Mouse (Mus musculus): Measurements from ENCODE around the gene Enho. TPM values are rescaled to one million over a fixed set of nuclear protein-coding genes. Genes with fewer than 3 reads are reported as not detected.
"Not testable (repeated sequence)": the region's sequence is repeated elsewhere in the genome, so short reads cannot be mapped to it uniquely, and the experiment has no call there.

Gene Enho
- 5.8 and 12.7 TPM in 2 replicates for total RNA-seq (2014; rRNA removed; ENCODE audit: low replicate concordance)
- 4.0 and 4.3 TPM in 2 replicates for polyA plus RNA-seq (2015; fragmentation: Nextera tagmentation; extraction: Ambion mirVana)

DNA sequence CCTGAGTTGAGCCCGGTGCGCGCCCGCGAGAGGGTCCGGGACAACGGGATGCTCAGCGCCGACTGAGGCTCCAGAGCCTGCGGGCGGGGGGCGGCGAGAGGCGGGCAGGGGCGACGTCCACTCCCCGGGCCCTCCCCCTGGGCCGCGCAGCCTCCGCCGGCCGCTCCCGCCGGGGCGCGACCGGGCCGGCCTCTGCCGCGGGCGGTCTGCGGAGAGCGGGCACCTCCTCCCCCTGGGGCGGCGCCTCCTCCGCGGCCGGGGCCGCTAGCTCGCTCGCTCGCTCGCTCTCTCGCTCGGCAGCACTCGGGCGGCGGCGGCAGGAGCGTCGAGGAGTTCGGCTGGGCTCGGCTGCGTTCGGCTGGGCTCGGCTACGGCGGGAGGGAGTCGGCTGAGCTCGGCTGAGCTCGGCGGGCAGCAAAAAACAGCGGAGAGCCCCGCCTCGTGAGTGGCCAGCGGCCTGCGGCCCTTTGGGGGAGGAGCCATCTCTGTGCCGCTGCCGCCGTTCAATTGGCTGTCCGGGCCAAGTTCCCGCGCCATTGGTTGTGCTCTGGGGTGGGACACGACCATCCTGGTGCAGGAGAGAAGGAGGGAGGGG, at the start of gene Enho:
TSS of gene Enho (minus strand) at position 412 of the 595 bp plus-strand sequence.
- Histone ChIP-seq H3K4me1 (ENCODE audit: control insufficient read depth, insufficient read depth) (peaks cover 8% of the 10 kb centered on the region; the same call in 1 of the 2 replicates), H3K9me3 (replicated peaks; ENCODE audit: control insufficient read depth, low read length) (no peaks in the 10 kb centered on the region), H3K4me3 (ENCODE audit: low read depth, low read length) (peak within 1 kb of the TSS; percentile 62), H3K27me3 (ENCODE audit: control insufficient read depth, insufficient read depth, low read length) (peaks cover 18% of the 10 kb centered on the region; the same call in 1 of the 2 replicates), H3K36me3 (replicated peaks; ENCODE audit: control insufficient read depth, insufficient read depth, low read length) (no peaks in the 10 kb centered on the region), H3K9ac (replicated peaks; ENCODE audit: low read depth, low read length) (peak within 1 kb of the TSS; percentile 68), H3K27ac (ENCODE audit: low read depth) (peak within 1 kb of the TSS; percentile 19; the same call in 1 of the 2 replicates), H3K4me2 (ENCODE audit: low read depth, low read length) (peak within 1 kb of the TSS; percentile 92)
- WGBS: under 1% methylated on average over 73 of the region's 74 CpGs
- ATAC-seq (ENCODE audit: insufficient read depth, low read depth) (peak; percentile 91), DNase-seq (ENCODE audit: low spot score) (peak; percentile 92)
- TF ChIP-seq CTCF (IDR thresholded peaks at IDR 0.05; ENCODE audit: low read depth): no peak
- TF ChIP-seq EP300 (IDR thresholded peaks at IDR 0.05; ENCODE audit: low read depth): no peak

DNA sequence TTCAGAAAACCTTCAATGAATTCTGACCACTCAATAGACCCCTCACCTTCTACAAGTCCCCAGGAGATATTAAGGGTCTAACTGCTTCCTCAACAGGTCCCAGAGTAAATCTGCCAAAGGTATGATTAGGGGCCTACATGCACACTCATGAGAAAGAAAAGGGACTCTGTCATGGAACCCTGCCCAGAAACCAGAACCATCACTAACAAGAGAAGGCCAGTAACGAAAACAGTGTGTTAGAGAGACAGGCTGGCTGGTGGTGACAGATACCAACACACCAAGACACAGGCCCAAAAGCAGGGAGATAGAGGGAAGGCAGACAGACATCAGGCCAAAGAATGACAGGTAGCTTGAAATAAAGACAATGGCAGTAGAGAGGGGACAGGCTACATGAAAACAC, 48.4 kb upstream of the Enho start:
- H3K9ac ChIP-seq (replicated peaks; ENCODE audit: low read depth, low read length); H3K4me1 ChIP-seq (ENCODE audit: control insufficient read depth, insufficient read depth); ATAC-seq (ENCODE audit: insufficient read depth, low read depth); H3K27ac ChIP-seq (ENCODE audit: low read depth); H3K4me2 ChIP-seq (ENCODE audit: low read depth, low read length); H3K36me3 ChIP-seq (replicated peaks; ENCODE audit: control insufficient read depth, insufficient read depth, low read length); H3K4me3 ChIP-seq (ENCODE audit: low read depth, low read length); H3K9me3 ChIP-seq (replicated peaks; ENCODE audit: control insufficient read depth, low read length); H3K27me3 ChIP-seq (ENCODE audit: control insufficient read depth, insufficient read depth, low read length); DNase-seq (ENCODE audit: low spot score): not testable (repeated sequence)
- 54% methylated on average over 1 of the region's 1 CpGs for WGBS

- not testable (repeated sequence) for H3K9ac ChIP-seq (replicated peaks; ENCODE audit: low read depth, low read length); ATAC-seq (ENCODE audit: insufficient read depth, low read depth); H3K4me3 ChIP-seq (ENCODE audit: low read depth, low read length); H3K36me3 ChIP-seq (replicated peaks; ENCODE audit: control insufficient read depth, insufficient read depth, low read length); H3K4me2 ChIP-seq (ENCODE audit: low read depth, low read length); H3K27ac ChIP-seq (ENCODE audit: low read depth); H3K9me3 ChIP-seq (replicated peaks; ENCODE audit: control insufficient read depth, low read length); H3K4me1 ChIP-seq (ENCODE audit: control insufficient read depth, insufficient read depth); DNase-seq (ENCODE audit: low spot score)
- 75% methylated on average over 9 of the region's 10 CpGs for WGBS
- peaks cover 12% of the 10 kb centered on the region for H3K27me3 ChIP-seq (ENCODE audit: control insufficient read depth, insufficient read depth, low read length)
Measured at GRCm38 (mm10) chr4:41685882-41686492, 45.9 kb upstream of the Enho start.

DNA sequence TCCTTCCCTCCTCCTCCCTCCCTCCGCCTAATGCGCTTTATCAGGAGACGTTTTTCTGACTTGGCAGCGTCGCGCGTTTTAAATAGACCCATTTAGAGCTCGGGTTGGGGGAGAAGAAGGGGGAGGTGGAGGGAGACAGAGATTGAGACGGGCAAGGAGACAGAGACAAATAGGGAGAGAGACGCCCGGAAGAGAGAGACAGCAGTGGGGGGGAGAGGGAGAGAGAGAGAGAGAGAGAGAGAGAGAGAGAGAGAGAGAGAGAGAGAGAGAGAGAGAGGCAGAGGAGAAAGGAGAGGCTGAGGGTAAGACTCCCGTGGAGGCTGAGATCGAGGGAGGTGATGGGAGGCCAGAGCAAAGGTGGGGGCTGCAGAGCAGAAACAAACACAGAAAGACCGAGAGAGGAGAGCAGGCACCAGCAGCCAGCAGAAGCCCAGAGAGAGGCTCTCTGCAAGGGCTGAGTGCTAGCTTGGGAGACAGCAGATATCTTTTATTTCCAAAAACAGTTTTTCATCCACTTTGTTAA, 44.9 kb upstream of the Enho start:
- not testable (repeated sequence) for H3K4me3 ChIP-seq (ENCODE audit: low read depth, low read length)
- WGBS: 4% methylated on average over 12 of the region's 14 CpGs

DNA sequence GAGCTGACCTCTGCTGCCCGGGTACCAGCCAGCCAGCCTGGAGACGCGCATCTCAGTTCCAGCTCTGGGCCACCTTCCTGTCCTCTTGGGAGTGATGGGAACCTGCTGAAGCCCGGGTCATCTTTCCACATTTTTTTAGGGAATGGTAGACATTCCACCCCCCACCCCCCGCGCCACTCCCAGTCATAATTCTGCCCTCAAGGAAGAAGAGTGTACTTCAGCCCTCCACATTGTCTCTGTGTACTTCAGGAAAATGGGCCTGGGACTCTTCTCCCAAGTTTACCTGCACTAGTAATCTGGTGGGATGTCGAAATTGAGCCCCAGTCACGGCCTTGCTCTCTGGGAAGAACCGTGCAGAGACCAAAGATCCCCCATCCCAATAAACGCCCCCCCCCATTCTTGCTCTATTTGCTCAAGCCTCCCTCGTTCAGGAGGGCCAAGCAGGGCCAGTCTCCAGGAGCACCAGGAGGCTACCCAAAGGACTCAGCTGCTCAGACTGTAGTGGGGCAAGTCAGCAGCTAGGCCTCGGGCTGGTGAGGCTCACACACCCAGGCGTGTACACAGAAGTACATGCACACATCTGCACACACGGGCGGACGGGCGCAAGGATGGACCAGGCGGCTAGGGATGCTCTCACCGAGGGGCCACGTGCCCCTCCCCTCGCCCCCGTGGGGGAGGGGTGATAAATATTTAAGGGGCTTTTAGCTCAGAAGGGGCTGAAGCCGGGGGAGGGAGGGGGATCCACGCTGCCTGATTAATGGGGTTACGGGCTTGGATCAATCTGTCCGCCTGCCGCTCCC, 44.2 kb upstream of the Enho start:
- not testable (repeated sequence) for H3K4me1 ChIP-seq (ENCODE audit: control insufficient read depth, insufficient read depth); H3K4me2 ChIP-seq (ENCODE audit: low read depth, low read length); H3K9me3 ChIP-seq (replicated peaks; ENCODE audit: control insufficient read depth, low read length); H3K9ac ChIP-seq (replicated peaks; ENCODE audit: low read depth, low read length); DNase-seq (ENCODE audit: low spot score); H3K4me3 ChIP-seq (ENCODE audit: low read depth, low read length); H3K27ac ChIP-seq (ENCODE audit: low read depth); ATAC-seq (ENCODE audit: insufficient read depth, low read depth); H3K36me3 ChIP-seq (replicated peaks; ENCODE audit: control insufficient read depth, insufficient read depth, low read length)
- H3K27me3 ChIP-seq (ENCODE audit: control insufficient read depth, insufficient read depth, low read length): peaks cover 14% of the 10 kb centered on the region
- WGBS: 7% methylated on average over 19 of the region's 27 CpGs

More for the DNA sequence above, 44.9 kb upstream of the Enho start:
- H3K27me3 ChIP-seq (ENCODE audit: control insufficient read depth, insufficient read depth, low read length): peaks cover 14% of the 10 kb centered on the region
- H3K9me3 ChIP-seq (replicated peaks; ENCODE audit: control insufficient read depth, low read length); ATAC-seq (ENCODE audit: insufficient read depth, low read depth); H3K4me2 ChIP-seq (ENCODE audit: low read depth, low read length); H3K27ac ChIP-seq (ENCODE audit: low read depth); H3K36me3 ChIP-seq (replicated peaks; ENCODE audit: control insufficient read depth, insufficient read depth, low read length); H3K4me1 ChIP-seq (ENCODE audit: control insufficient read depth, insufficient read depth); DNase-seq (ENCODE audit: low spot score); H3K9ac ChIP-seq (replicated peaks; ENCODE audit: low read depth, low read length): not testable (repeated sequence)

DNA sequence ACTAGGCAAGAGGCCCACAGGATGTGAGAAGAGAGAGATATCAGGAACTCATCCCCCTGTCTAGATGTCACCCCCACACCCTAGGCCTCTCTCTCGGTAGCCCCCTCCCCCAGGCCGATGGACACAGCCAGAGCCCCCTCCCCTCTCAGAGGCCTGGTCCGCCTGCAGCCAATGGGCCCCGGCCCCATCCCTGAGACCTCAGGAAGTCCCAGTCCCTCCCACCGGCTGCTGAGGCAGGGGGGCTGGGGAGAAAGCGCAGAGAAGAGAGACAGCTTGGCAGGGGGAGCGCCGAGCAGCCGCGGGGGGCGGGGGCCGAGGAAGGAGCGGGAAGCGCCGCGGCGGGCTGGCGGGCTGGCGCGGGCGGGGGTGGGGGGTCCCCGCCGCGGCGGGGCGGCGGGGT, 43.2 kb upstream of the Enho start:
- not testable (repeated sequence) for H3K9ac ChIP-seq (replicated peaks; ENCODE audit: low read depth, low read length); DNase-seq (ENCODE audit: low spot score); H3K4me2 ChIP-seq (ENCODE audit: low read depth, low read length); H3K27ac ChIP-seq (ENCODE audit: low read depth); H3K36me3 ChIP-seq (replicated peaks; ENCODE audit: control insufficient read depth, insufficient read depth, low read length); H3K9me3 ChIP-seq (replicated peaks; ENCODE audit: control insufficient read depth, low read length); H3K4me1 ChIP-seq (ENCODE audit: control insufficient read depth, insufficient read depth); ATAC-seq (ENCODE audit: insufficient read depth, low read depth)
- H3K27me3 ChIP-seq (ENCODE audit: control insufficient read depth, insufficient read depth, low read length): peaks cover 14% of the 10 kb centered on the region
- H3K4me3 ChIP-seq (ENCODE audit: low read depth, low read length): 0 out of 2 replicates have a peak overlapping the region, but pooled peaks have one; percentile 22
- WGBS: 0% methylated on average over 4 of the region's 27 CpGs
